Mouse (Mus musculus): ENCODE measurements around the gene Lgmn.

Lgmn gene

GRCm38 (mm10) chr12:102439632-102440023 is at the start of gene Lgmn:
Gene Lgmn, minus strand, starts transcription at chr12:102439813.
- in situ Hi-C loops (cut with MboI; ENCODE audit: unreplicated experiment in 2 of 2): loop anchor here in 1 of 2 experiments (25.0 kb wide), 1 partner anchor 898 kb away; no protein-coding TSS in a partner anchor

GRCm38 (mm10) chr12:102484946-102485345 is 45.3 kb upstream of the Lgmn start:
- in situ Hi-C loops (cut with MboI; ENCODE audit: unreplicated experiment in 2 of 2): loop anchor here in 1 of 2 experiments (25.0 kb wide), 1 partner anchor 1373 kb away; no protein-coding TSS in a partner anchor

DNA sequence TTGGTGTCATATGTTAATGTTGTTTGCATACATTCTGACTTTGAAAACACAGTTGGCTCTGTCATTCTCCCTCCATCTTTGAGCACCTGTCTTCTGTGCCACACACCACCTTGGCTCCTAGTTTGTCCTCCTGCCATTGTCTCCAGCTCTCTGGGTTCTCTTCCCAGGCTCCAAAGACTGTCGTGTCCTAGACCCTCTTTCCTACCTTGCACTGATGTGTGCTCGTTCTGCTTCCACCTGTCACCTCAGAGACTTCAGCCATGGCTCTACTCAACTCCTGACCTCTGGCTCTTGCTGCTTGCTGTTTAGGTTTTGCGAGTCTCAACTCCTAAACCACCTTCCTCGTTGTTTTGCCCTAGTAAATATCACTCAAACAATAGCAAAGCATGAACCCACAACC is 40.9 kb upstream of the Lgmn start:
- in situ Hi-C loops (cut with MboI; ENCODE audit: unreplicated experiment in 2 of 2): loop anchor here in 1 of 2 experiments (25.0 kb wide), 1 partner anchor 1368 kb away; no protein-coding TSS in a partner anchor

- in situ Hi-C loops (cut with MboI; ENCODE audit: unreplicated experiment in 2 of 2): loop anchor here (5.0 to 10.0 kb wide), 2 partner anchors 490 to 1352 kb away; no protein-coding TSS in a partner anchor
These were observed 34.8 kb upstream of the Lgmn start for GRCm38 (mm10) chr12:102474411-102474810.

DNA sequence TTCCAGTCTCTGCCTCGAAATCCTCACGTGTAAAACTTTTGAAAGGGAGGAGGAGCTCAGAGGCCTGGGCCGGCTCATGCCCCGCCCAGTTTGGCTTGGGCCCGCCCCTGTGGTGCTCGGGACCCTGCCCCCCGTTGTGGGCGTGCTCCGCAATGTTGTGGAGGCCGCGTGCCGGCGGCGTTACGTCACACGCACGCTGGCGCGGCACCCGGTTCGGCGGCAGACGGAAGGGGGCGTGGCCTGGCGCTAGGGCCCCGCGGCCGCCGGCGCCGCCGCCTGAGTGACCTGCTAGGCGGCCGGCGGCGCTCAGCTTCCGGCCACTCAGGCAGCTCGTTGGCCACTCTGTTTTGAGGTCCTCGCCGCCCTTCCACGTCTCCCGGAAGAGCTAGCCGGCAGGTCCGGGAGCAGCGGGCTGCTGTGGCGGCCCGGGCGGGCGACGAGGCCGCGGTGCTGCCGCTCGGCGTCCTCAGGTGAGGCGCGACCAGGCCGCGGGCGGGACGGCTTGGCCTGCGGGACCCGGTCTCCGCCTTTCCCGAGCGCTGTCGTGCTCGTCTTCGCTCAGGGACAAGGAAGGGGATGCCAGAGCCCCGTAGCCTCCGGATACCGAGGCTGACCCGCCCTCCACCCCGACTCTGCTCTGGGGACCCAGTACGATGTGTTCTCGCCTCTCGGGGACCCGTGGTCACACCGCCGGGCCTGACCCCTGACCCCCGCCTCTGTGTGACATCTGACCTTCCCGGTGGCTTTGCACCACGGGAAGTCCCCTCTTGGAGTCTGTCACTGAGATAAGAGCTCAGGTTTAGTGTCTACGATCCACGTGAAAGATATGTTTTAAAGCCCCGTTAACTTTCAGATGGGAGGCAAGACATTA is 29.5 kb upstream of the Lgmn start, which contains the start of gene Golga5:
TSS of gene Golga5 (plus strand) at position 242 of the 871 bp plus-strand sequence.
- in situ Hi-C loops (cut with MboI; ENCODE audit: unreplicated experiment in 2 of 2): loop anchor here in 1 of 2 experiments (5.0 to 10.0 kb wide), 2 partner anchors 284 to 322 kb away; no protein-coding TSS in a partner anchor

GRCm38 (mm10) chr12:102468136-102468535 is 28.5 kb upstream of the Lgmn start:
- in situ Hi-C loops (cut with MboI; ENCODE audit: unreplicated experiment in 2 of 2): loop anchor here in 1 of 2 experiments (5.0 to 10.0 kb wide), 2 partner anchors 283 to 321 kb away; no protein-coding TSS in a partner anchor

- in situ Hi-C loops (cut with MboI; ENCODE audit: unreplicated experiment in 2 of 2): loop anchor here in 1 of 2 experiments (5.0 to 10.0 kb wide), 2 partner anchors 280 to 317 kb away; no protein-coding TSS in a partner anchor
These were observed 25.0 kb upstream of the Lgmn start for GRCm38 (mm10) chr12:102464650-102465049.

- in situ Hi-C loops (cut with MboI; ENCODE audit: unreplicated experiment in 2 of 2): loop anchor here in 1 of 2 experiments (10.0 kb wide), 1 partner anchor 276 kb away; no protein-coding TSS in a partner anchor
These were observed 21.6 kb upstream of the Lgmn start for GRCm38 (mm10) chr12:102461177-102461576.

DNA sequence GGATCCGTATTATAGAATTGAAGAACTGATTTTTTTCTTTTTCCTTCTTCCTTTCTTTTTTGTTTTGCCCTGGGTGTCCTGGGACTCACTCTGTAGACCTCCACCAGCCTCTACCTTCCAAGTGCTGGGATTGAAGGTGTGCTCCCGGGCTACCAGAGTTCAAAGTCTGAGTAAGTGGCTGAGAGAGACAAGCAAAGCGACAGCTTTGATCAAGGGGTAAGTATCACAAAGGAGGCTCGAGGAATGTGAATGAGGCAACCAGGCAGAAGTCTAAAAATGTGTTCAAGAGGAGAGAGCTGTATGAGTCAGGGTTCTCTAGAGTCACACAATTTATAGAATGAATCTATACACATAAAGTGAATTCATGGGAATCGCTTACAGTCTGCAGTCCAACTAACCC is 20.4 kb upstream of the Lgmn start:
- in situ Hi-C loops (cut with MboI; ENCODE audit: unreplicated experiment in 2 of 2): loop anchor here in 1 of 2 experiments (10.0 kb wide), 1 partner anchor 275 kb away; no protein-coding TSS in a partner anchor

DNA sequence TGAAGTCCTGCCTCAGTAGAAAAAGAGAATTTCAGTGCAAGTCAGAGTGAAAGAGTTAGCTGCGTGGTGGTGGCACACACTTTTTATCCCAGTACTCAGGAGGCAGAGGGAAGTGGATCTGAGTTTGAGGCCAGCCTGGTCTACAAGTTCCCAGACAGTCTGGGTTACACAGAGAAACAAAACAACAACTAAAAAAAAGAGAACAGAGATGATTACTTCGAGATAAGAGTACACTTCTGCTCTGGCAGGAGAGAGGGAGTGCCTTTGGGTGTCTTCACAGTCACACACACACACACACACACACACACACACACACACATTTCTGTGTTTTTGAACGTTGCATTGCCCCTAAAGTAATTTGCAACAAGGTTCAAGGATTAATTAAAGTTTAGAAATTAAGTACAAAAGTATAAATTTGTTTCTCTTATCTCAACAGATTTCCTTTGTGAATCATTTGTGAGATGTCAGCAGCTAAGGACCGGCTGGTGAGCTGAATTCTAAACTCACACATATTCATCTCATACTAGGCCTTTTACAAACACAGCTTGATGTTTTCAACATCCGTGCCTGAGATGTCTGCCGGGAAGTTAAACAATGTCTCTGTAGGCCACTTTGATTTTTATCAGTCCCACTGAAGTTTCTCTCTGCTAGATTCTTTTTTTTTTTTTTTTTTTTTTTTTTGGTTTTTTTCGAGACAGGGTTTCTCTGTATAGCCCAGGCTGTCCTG is 17.0 kb upstream of the Lgmn start:
- in situ Hi-C loops (cut with MboI; ENCODE audit: unreplicated experiment in 2 of 2): loop anchor here (5.0 to 10.0 kb wide), 2 partner anchors 59 to 1522 kb away; no protein-coding TSS in a partner anchor

- in situ Hi-C loops (cut with MboI; ENCODE audit: unreplicated experiment in 2 of 2): loop anchor here (5.0 to 10.0 kb wide), 3 partner anchors 56 to 1519 kb away; partner anchors contain the start of gene Cpsf2 (in 1 of the 2)
These were observed 14.0 kb upstream of the Lgmn start for GRCm38 (mm10) chr12:102453581-102453980.

- in situ Hi-C loops (cut with MboI; ENCODE audit: unreplicated experiment in 2 of 2): loop anchor here (5.0 to 10.0 kb wide), 3 partner anchors 54 to 1516 kb away; partner anchors contain the start of gene Cpsf2 (in 1 of the 2)
These were observed 11.7 kb upstream of the Lgmn start for GRCm38 (mm10) chr12:102451126-102451851.

- in situ Hi-C loops (cut with MboI; ENCODE audit: unreplicated experiment in 2 of 2): loop anchor here (5.0 to 10.0 kb wide), 3 partner anchors 53 to 1516 kb away; partner anchors contain the start of gene Cpsf2 (in 1 of the 2)
These were observed 10.8 kb upstream of the Lgmn start for GRCm38 (mm10) chr12:102450437-102450836.

GRCm38 (mm10) chr12:102445436-102445835 is 5.8 kb upstream of the Lgmn start:
- in situ Hi-C loops (cut with MboI; ENCODE audit: unreplicated experiment in 2 of 2): loop anchor here in 1 of 2 experiments (25.0 kb wide), 1 partner anchor 892 kb away; no protein-coding TSS in a partner anchor

GRCm38 (mm10) chr12:102443676-102444075 is 4.1 kb upstream of the Lgmn start:
- in situ Hi-C loops (cut with MboI; ENCODE audit: unreplicated experiment in 2 of 2): loop anchor here in 1 of 2 experiments (25.0 kb wide), 1 partner anchor 894 kb away; no protein-coding TSS in a partner anchor

- in situ Hi-C loops (cut with MboI; ENCODE audit: unreplicated experiment in 2 of 2): loop anchor here in 1 of 2 experiments (25.0 kb wide), 1 partner anchor 895 kb away; no protein-coding TSS in a partner anchor
These were observed 3.0 kb upstream of the Lgmn start for GRCm38 (mm10) chr12:102442639-102443038.

GRCm38 (mm10) chr12:102441141-102441540 is 1.5 kb upstream of the Lgmn start:
- in situ Hi-C loops (cut with MboI; ENCODE audit: unreplicated experiment in 2 of 2): loop anchor here in 1 of 2 experiments (25.0 kb wide), 1 partner anchor 896 kb away; no protein-coding TSS in a partner anchor

DNA sequence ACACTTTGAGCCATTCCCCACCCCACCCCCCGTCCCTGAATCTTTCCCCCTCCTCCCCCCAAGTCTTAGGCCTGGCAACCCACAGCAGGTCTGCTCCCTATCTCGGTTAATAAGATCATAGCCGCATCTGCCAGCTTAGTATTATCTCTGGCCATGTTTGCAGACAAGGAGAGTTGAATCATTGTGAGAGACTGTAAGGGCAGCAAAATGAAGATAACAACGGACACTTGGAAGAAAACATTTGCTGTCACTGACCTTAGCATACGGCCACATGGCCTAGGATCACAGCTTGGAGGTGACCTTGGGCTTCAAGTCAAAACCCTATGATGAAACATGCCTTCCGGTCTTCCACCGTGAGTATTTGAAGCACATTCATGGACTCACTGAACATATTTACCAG is 938 bp upstream of the Lgmn start:
- in situ Hi-C loops (cut with MboI; ENCODE audit: unreplicated experiment in 2 of 2): loop anchor here in 1 of 2 experiments (25.0 kb wide), 1 partner anchor 897 kb away; no protein-coding TSS in a partner anchor
